Mouse (Mus musculus) heart, embryonic 13.5 days (tissue): ENCODE results near the gene Hlcs. TPM values are rescaled to one million over a fixed set of nuclear protein-coding genes. Genes with fewer than 3 reads are reported as not detected.

Source experiments
- ATAC-seq: fragments of 200-750 bp; cut with Nextera tagmentation; 2 replicates; pipeline ENCODE4 v1.8.0; 2017; ENCODE audit warnings: moderate TSS enrichment; ENCODE audit not compliant: insufficient number of reproducible peaks, low FRiP score, low TSS enrichment; ENCODE audit errors: extremely low read depth
- H3K27ac ChIP-seq: fragments of 300-500 bp; sonication (generic); replicated peaks from 2 replicates; pipeline ENCODE4 v1.5.1; 2015; ENCODE audit warnings: moderate library complexity, mild to moderate bottlenecking, inconsistent platforms
- H3K27me3 ChIP-seq: fragments of 300-500 bp; sonication (generic); replicated peaks from 2 replicates; pipeline ENCODE4 v1.6.1; 2015; ENCODE audit warnings: mild to moderate bottlenecking, inconsistent platforms
- H3K36me3 ChIP-seq: fragments of 300-500 bp; sonication (generic); 2 replicates; pipeline ENCODE4 v1.6.1; 2015; ENCODE audit warnings: mild to moderate bottlenecking, inconsistent platforms
- H3K4me1 ChIP-seq: fragments of 300-500 bp; sonication (generic); 2 replicates; pipeline ENCODE4 v1.6.1; 2015; ENCODE audit warnings: inconsistent platforms
- H3K4me2 ChIP-seq: fragments of 300-500 bp; sonication (generic); 2 replicates; pipeline ENCODE4 v1.6.1; 2015; ENCODE audit warnings: inconsistent platforms, mild to moderate bottlenecking, moderate library complexity
- H3K4me3 ChIP-seq: fragments of 300-500 bp; sonication (generic); 2 replicates; pipeline ENCODE4 v1.5.1; 2015; ENCODE audit warnings: moderate library complexity, mild to moderate bottlenecking, inconsistent platforms
- H3K9ac ChIP-seq: fragments of 300-500 bp; sonication (generic); 2 replicates; pipeline ENCODE4 v1.6.1; 2015; ENCODE audit warnings: inconsistent platforms, mild to moderate bottlenecking, moderate library complexity
- H3K9me3 ChIP-seq: fragments of 300-500 bp; sonication (generic); 2 replicates; pipeline ENCODE4 v1.6.1; 2016; ENCODE audit warnings: inconsistent platforms
- WGBS: fragments of 180-500 bp; shearing (Covaris S2); methylation state at CpG from one replicate; pipeline ENCODE4 v1.1.7; 2015; ENCODE audit warnings: mixed read lengths; 5-methylcytosine and 5-hydroxymethylcytosine counted together
- polyA plus RNA-seq: library from polyadenylated mRNA; unstranded; fragments of >200 nt; fragmentation: Nextera tagmentation; extraction: Ambion mirVana; gene quantifications from 2 replicates; pipeline ENCODE4 v1.2.1, GENCODE M21; 2015

Hlcs gene
- polyA plus RNA-seq, 1 experiment from 2014 or later: 7.6 TPM

GRCm38 (mm10) chr16:94185430-94185829, 127.9 kb downstream of the Hlcs start:
- Histone ChIP-seq H3K9ac (peak overlapping the region; percentile 10; the same call in 1 of the 2 replicates), H3K4me3 (no peak overlapping the region), H3K4me1 (peaks cover 36% of the 10 kb centered on the region), H3K27me3 (peaks cover 43% of the 10 kb centered on the region), H3K9me3 (no peaks in the 10 kb centered on the region), H3K4me2 (peak overlapping the region; percentile 30), H3K27ac (peak overlapping the region; percentile 42; the same call in 1 of the 2 replicates), H3K36me3 (no peaks in the 10 kb centered on the region)
- 12% methylated on average over 16 of the region's 16 CpGs for WGBS
- ATAC-seq: no peak

GRCm38 (mm10) chr16:94180122-94180870, 133.1 kb downstream of the Hlcs start:
- 50% methylated on average over 12 of the region's 12 CpGs for WGBS
- H3K4me3 ChIP-seq: no peak overlapping the region
- H3K9me3 ChIP-seq: no peaks in the 10 kb centered on the region
- no peak; the same call in 1 of the 2 replicates for ATAC-seq
- H3K36me3 ChIP-seq: no peaks in the 10 kb centered on the region
- peaks cover 21% of the 10 kb centered on the region for H3K4me1 ChIP-seq
- H3K4me2 ChIP-seq: no peak overlapping the region
- peaks cover 59% of the 10 kb centered on the region for H3K27me3 ChIP-seq
- 0 out of 2 replicates have a peak overlapping the region, but pooled peaks have one; percentile 5 for H3K9ac ChIP-seq
- no peak overlapping the region for H3K27ac ChIP-seq

- Histone ChIP-seq H3K36me3 (no peaks in the 10 kb centered on the region), H3K4me3 (no peak overlapping the region), H3K27ac (no peak overlapping the region), H3K9me3 (no peaks in the 10 kb centered on the region), H3K4me2 (no peak overlapping the region), H3K9ac (0 out of 2 replicates have a peak overlapping the region, but pooled peaks have one; percentile 5), H3K4me1 (peaks cover 15% of the 10 kb centered on the region), H3K27me3 (peaks cover 59% of the 10 kb centered on the region)
- 39% methylated on average over 25 of the region's 25 CpGs for WGBS
- no peak for ATAC-seq
Measured at GRCm38 (mm10) chr16:94179341-94180121, 133.8 kb downstream of the Hlcs start.

GRCm38 (mm10) chr16:94178441-94179220, 134.7 kb downstream of the Hlcs start:
- 69% methylated on average over 16 of the region's 16 CpGs for WGBS
- ATAC-seq: no peak
- no peaks in the 10 kb centered on the region for H3K36me3 ChIP-seq
- no peak overlapping the region for H3K4me3 ChIP-seq
- H3K27me3 ChIP-seq: peaks cover 55% of the 10 kb centered on the region
- H3K27ac ChIP-seq: no peak overlapping the region
- H3K4me1 ChIP-seq: peaks cover 15% of the 10 kb centered on the region
- H3K9ac ChIP-seq: no peak overlapping the region
- H3K4me2 ChIP-seq: no peak overlapping the region
- H3K9me3 ChIP-seq: no peaks in the 10 kb centered on the region

GRCm38 (mm10) chr16:94176997-94177857, 136.1 kb downstream of the Hlcs start:
- no peaks in the 10 kb centered on the region for H3K36me3 ChIP-seq
- H3K27me3 ChIP-seq: peaks cover 47% of the 10 kb centered on the region
- H3K9ac ChIP-seq: no peak overlapping the region
- 74% methylated on average over 21 of the region's 21 CpGs for WGBS
- no peak overlapping the region for H3K4me2 ChIP-seq
- no peaks in the 10 kb centered on the region for H3K9me3 ChIP-seq
- H3K4me3 ChIP-seq: no peak overlapping the region
- H3K4me1 ChIP-seq: peaks cover 11% of the 10 kb centered on the region
- H3K27ac ChIP-seq: no peak overlapping the region
- ATAC-seq: no peak

- Histone ChIP-seq H3K27me3 (peaks cover 33% of the 10 kb centered on the region), H3K27ac (no peak overlapping the region), H3K4me1 (peaks cover 10% of the 10 kb centered on the region), H3K9me3 (no peaks in the 10 kb centered on the region), H3K9ac (no peak overlapping the region), H3K4me2 (no peak overlapping the region), H3K4me3 (no peak overlapping the region), H3K36me3 (no peaks in the 10 kb centered on the region)
- ATAC-seq: no peak
- WGBS: 80% methylated on average over 7 of the region's 7 CpGs
Measured at GRCm38 (mm10) chr16:94175366-94175986, 137.9 kb downstream of the Hlcs start.

- 79% methylated on average over 1 of the region's 1 CpGs for WGBS
- Histone ChIP-seq H3K27ac (no peak overlapping the region), H3K9ac (no peak overlapping the region), H3K36me3 (no peaks in the 10 kb centered on the region), H3K9me3 (no peaks in the 10 kb centered on the region), H3K4me2 (no peak overlapping the region), H3K4me1 (no peaks in the 10 kb centered on the region), H3K4me3 (no peak overlapping the region), H3K27me3 (peaks cover 12% of the 10 kb centered on the region; the same call in 1 of the 2 replicates)
- no peak for ATAC-seq
Measured at GRCm38 (mm10) chr16:94173361-94173760, 140.0 kb downstream of the Hlcs start.

GRCm38 (mm10) chr16:94170218-94170617, 143.2 kb downstream of the Hlcs start:
- no peak overlapping the region for H3K4me3 ChIP-seq
- H3K9me3 ChIP-seq: no peaks in the 10 kb centered on the region
- H3K27me3 ChIP-seq: no peaks in the 10 kb centered on the region
- no peak overlapping the region for H3K9ac ChIP-seq
- H3K27ac ChIP-seq: no peak overlapping the region
- WGBS: 46% methylated on average over 4 of the region's 4 CpGs
- no peak overlapping the region for H3K4me2 ChIP-seq
- no peak for ATAC-seq
- H3K4me1 ChIP-seq: peaks cover 2% of the 10 kb centered on the region
- no peaks in the 10 kb centered on the region for H3K36me3 ChIP-seq

- Histone ChIP-seq H3K4me1 (peaks cover 16% of the 10 kb centered on the region), H3K4me2 (no peak overlapping the region), H3K9me3 (no peaks in the 10 kb centered on the region), H3K27me3 (no peaks in the 10 kb centered on the region), H3K9ac (no peak overlapping the region), H3K36me3 (no peaks in the 10 kb centered on the region), H3K4me3 (no peak overlapping the region), H3K27ac (no peak overlapping the region)
- WGBS: 79% methylated on average over 16 of the region's 16 CpGs
- ATAC-seq: no peak
Measured at GRCm38 (mm10) chr16:94168655-94169545, 144.5 kb downstream of the Hlcs start.
